Mouse (Mus musculus) cerebral cortex, adult 2 months (tissue): Measurements from ENCODE around the gene Rxfp2.

Experiments used
- WGBS: fragments of 180-500 bp; shearing (Covaris S2); methylation state at CpG from one replicate; pipeline ENCODE4 v1.1.7; 2018; 5-methylcytosine and 5-hydroxymethylcytosine counted together

The Rxfp2 gene

DNA sequence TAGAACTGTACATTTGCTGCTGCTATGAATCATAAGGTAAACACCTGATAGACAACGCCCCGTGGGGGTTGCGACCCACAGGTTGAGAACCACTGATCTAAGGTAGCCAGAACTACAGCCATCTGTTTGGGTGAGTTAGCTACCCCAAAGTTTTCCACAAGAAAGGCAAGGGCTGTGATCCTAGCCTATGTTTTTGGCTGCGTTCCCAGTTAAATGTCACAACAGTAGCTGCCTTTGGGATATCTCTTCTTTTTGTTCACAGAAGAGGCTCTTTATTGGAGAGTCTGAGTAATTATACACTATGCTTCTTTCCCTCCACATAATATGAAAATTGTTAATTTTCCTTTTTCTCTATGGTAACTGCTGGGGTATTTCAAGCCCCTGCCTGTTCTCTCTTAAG lies 96.3 kb downstream of the Rxfp2 start:
- WGBS: 86% methylated on average over 4 of the region's 4 CpGs

DNA sequence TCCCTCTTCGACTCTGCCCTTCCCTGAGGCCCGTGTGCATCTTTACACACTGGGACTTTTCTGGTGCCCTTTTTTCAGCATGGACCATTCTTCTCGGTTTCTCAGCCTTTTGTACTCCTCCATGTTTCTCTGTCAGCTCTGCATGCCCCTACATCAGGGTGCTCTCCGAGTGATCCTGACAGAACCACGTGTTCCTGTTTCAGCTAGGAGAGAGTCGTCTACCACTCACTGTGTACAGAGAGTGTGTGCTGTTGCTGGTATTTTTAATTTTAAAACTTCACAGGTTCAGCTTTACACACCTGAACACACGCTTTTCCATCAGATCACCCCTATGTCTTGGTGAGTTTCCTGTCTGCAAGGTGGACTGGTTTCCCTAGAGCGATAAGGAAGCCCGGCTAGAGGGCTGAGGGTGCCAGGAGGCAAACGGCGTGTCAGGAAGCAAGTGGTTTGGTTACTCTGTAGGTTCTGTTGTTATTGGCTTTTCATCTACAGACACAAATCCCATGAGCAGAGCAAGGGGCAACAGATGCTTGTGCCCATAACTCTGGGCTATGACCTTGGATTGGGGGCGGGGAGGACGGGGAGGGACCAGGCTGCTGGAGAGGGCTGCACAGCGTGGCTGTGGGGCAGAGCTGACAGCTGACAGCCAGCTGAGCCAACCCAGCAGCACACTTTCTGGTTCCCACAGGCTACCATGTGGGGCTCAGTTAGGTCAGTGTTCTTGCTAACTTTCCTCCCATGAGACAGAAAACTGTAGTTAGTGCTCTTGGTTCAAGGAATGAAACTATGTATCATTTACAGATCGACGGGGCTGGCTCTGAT lies 97.0 kb downstream of the Rxfp2 start:
- 51% methylated on average over 16 of the region's 16 CpGs for WGBS

DNA sequence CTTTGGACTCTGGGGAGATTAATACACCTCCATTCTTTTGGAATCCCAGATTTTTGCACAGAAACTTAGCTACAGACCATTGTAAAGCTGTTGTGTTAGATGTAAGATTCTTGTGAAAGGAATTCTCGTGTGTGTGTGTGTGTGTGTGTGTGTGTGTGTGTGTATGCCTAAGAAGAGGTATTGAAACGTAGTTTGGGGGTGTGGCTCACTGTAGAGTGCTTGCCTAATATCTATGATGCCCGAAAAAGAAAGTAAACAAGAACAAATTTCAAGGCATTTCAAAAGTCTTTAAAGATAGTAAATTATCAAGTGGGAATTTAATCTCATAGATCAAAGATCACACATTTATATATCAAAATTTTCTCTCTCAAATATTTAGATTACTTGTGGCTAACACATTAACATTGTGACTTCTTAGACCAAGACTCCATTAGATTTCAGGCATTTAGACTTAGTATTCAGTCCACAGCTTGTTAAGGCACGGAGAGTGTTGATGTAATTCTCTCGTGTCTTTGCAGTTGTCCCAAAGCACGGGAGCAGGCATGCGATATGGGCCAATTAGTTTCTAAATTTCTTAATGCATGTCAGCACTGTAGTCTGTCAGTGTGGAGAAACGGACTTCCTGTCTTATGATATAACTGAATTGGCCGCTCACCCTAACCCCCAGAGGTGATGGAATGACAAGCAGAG lies 97.9 kb downstream of the Rxfp2 start:
- 72% methylated on average over 9 of the region's 9 CpGs for WGBS

DNA sequence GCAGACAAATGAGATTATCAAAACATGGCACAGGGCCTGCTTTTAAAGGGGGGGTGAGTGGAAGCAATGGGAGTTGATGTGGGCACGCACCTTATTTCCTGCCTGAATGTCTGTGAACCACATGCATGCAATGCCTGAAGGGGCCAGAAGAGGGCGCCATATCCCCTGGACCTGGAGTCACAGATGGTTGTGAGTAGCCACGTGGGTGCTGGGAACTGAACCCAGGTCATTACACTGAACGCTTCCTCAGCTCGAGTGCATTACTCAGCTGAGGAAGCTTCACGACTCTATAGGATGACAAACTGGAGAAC lies 98.4 kb downstream of the Rxfp2 start:
- 90% methylated on average over 6 of the region's 6 CpGs for WGBS

DNA sequence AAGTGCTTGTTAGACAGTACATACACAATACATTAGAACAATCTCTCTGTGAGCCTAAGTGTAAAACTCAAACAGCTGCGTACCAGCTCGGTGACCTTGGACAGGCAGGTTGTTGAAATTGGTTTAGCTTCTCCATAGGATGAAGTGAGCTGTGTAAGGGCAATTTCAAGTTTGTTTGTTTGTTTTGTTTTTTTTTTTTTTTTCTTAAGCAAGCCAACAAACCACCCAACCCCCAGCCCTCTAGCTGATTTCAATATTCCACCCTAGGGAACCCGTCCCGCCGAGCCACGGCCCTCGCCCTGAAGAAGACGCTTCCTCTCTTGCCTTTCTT lies 99.6 kb downstream of the Rxfp2 start:
- WGBS: 15% methylated on average over 8 of the region's 8 CpGs

DNA sequence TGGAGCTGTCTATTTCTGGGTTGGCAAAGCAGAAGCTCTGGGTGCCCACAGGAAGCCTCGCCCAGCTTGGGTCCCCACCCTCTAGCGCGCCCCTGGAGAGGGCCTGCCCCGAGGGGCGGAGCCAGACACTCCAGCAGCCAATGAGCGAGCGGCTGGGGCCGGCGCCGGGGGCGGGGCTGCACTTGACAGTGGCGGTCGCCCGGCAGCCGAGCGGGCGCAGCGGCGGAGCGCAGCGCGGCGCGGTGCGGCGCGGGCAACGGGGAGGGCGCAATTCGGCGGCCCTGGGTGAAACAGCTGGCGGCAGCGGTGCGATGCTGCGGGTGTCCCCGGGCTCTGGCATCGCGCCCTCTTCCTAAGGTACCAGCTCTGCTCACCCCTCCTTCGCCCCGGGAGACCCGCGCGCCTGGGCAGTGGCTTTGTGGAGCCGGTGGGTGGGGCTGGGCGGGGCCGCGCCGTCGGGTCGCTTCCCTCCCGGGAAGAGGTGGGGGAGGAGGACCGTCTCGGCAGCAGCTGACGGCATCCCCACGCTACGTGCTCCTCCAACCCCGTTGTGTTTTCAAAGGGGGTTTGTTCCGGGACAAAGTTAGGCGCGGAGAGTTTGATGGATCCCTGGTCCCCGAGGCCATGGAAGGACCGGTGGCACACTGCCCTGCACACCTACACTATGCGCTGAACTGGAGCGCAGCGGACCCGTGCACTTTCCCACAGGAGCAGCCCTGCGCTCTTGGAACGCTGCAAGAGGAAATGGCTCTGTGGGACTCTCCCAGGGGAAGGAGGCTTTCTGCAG lies 100.2 kb downstream of the Rxfp2 start, which contains the start of gene Fry:
Gene Fry (plus strand): TSS at position 191 of the 787 bp plus-strand sequence.
- WGBS: under 1% methylated on average over 68 of the region's 68 CpGs

DNA sequence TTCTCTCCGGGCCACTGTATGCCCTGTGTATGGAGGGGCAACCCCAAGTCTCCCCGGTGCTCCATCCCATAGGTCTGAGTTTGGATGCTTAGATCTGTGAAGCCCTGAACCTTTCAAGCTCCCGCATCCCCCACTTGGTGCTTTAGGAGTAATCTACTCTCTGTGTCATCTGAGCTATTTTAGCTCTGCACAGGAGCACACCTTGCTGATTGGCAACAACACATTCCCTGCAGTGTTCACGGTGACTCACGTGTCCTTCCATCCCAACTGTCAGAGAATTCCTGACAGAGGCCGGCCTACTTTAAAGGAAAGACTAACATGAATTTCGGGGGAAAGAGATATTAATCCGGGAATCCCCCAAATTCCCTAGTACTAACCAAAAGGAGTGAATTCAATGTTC lies 102.2 kb downstream of the Rxfp2 start:
- 84% methylated on average over 8 of the region's 8 CpGs for WGBS

DNA sequence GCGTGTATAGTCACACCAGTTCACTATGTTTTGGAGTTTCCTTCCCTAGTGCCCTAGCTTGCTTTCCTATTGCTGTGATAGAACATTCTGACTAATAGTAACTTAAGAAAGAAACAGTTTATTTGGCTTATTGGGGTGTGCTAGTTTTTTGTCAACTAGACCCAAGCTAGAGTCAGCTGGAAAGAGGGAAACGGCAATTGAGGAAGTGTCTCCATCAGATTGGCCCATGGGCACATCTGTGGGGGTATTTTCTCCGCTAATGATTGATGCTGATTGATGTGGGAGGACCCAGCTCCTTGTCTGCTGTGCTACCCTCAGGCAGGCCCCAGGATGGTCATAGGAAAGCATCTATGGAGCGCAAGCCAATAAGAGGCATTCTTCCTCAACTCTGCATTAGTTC lies 103.6 kb downstream of the Rxfp2 start:
- WGBS: 84% methylated on average over 4 of the region's 4 CpGs

DNA sequence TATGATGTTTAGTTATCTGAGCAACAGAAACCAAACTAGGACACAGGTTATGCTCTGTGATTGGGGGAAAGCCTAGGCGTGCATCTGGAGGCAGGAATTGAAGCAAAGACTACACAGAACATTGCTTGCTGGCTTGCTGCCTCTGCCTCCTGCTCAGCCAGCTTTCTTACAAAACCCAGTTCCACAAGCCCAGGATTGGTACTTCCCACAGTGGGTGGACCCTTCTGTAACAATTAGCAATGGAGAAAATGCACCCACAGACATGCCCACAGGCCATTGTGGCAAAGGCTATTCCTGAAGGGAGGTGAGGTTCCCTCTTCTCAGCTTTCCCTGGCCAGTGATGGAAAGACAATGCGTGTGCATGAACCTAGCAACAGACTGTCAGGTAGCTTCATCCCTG lies 104.1 kb downstream of the Rxfp2 start:
- WGBS: 44% methylated on average over 2 of the region's 2 CpGs

DNA sequence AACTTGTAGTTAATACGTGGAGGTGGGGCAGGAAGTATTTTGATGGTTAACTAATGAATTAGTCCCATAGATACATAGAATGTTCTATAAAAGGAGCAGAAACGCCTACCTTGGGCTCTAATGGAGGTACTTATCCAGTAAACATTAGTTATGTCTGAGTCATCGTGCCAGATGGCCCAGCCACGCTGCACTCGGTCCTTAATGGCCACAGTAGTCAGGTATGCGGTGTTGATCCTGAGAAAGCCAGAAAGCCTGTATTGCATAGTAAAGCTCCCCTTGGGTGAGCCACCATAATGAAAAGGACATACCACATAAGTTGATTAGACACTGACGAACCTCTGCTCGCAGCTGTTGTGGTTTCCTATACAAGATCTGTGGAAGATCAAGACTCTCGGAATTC lies 107.4 kb downstream of the Rxfp2 start:
- 82% methylated on average over 9 of the region's 9 CpGs for WGBS

DNA sequence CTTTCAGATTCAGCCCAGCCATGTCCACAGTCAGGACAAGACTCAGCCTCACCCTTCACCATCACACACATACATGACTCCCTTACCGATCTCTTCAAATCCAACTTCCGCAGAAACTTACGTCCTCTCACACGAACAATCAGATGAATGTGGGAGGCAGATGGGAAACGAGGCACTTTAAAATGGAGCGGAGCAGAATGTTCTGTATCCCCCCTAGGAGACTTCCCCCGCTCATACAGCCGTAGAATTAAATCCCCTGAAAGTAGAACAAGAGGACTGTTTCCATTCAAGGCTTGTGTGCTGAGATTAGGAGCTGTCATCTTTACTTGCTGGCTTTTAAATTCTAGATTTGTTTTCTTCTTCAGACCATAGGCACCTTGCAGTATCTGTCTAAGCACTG lies 110.0 kb downstream of the Rxfp2 start:
- 66% methylated on average over 8 of the region's 8 CpGs for WGBS

DNA sequence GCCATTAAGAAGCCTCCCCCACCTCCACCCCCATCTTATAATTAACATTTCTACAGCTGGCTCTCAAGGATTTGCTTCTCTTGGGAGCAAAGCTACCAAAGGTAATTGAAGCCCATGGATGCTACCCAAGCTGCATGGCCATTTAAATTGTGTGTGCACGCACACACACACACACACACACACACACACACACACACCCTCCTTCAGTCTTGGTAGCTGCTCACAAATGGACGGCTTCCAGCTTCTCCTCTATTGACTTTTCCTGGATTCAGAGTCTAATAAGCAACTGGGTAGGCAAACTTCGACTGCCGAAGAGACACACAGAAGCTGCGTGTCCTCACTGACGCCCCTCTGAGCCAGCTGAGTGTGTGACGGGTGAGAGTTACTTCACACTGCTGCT lies 111.7 kb downstream of the Rxfp2 start:
- 49% methylated on average over 7 of the region's 7 CpGs for WGBS

DNA sequence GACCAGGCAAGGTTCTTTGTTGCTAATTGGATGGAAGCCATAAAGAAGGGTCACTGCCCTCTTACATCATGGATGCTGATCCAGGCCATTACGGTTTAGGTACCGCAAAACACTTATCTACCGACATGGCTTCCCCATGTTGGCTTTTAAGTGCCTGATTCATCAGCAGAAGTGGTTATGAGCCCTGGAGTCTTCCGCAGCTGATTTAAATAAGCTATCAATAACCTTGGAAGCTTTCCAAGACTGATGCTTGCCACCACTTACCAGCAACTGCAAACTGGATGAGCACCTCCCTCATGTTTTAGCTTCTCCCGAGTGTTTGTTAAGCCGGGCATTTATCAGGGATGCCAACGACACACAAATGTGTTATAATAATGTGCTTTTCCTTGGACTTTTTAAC lies 112.7 kb downstream of the Rxfp2 start:
- WGBS: 51% methylated on average over 7 of the region's 7 CpGs
